Mouse (Mus musculus) liver, embryonic 12.5 days (tissue): ENCODE data around the gene Ckap5. TPM values are rescaled to one million over a fixed set of nuclear protein-coding genes. Genes with fewer than 3 reads are reported as not detected.

Experiments
- ATAC-seq: fragments of 200-750 bp; cut with Nextera tagmentation; 2 replicates; pipeline ENCODE4 v1.8.0; 2017; ENCODE audit warnings: moderate number of reproducible peaks, mild to moderate bottlenecking, moderate library complexity
- H3K27ac ChIP-seq: fragments of 300-500 bp; sonication (generic); 2 replicates; pipeline ENCODE4 v1.5.1; 2016; ENCODE audit warnings: mild to moderate bottlenecking
- H3K27me3 ChIP-seq: fragments of 300-500 bp; sonication (generic); replicated peaks from 2 replicates; pipeline ENCODE4 v1.6.1; 2016; ENCODE audit warnings: mild to moderate bottlenecking, moderate library complexity
- H3K36me3 ChIP-seq: fragments of 300-500 bp; sonication (generic); 2 replicates; pipeline ENCODE4 v1.6.1; 2016; ENCODE audit warnings: mild to moderate bottlenecking, moderate library complexity
- H3K4me1 ChIP-seq: fragments of 300-500 bp; sonication (generic); 2 replicates; pipeline ENCODE4 v1.6.1; 2016
- H3K4me2 ChIP-seq: fragments of 300-500 bp; sonication (generic); 2 replicates; pipeline ENCODE4 v1.6.1; 2016; ENCODE audit warnings: mild to moderate bottlenecking, moderate library complexity
- H3K4me3 ChIP-seq: fragments of 300-500 bp; sonication (generic); 2 replicates; pipeline ENCODE4 v1.5.1; 2016; ENCODE audit warnings: mild to moderate bottlenecking, moderate library complexity
- H3K9ac ChIP-seq: fragments of 300-500 bp; sonication (generic); 2 replicates; pipeline ENCODE4 v1.6.1; 2016; ENCODE audit warnings: mild to moderate bottlenecking, moderate library complexity
- H3K9me3 ChIP-seq: fragments of 300-500 bp; sonication (generic); replicated peaks from 2 replicates; pipeline ENCODE4 v1.6.1; 2016; ENCODE audit warnings: mild to moderate bottlenecking, moderate library complexity
- WGBS: fragments of 180-500 bp; shearing (Covaris S2); methylation state at CpG from one replicate; pipeline ENCODE4 v1.1.7; 2016; ENCODE audit not compliant: insufficient replicate concordance; 5-methylcytosine and 5-hydroxymethylcytosine counted together
- polyA plus RNA-seq: library from polyadenylated mRNA; unstranded; fragments of >200 nt; fragmentation: Nextera tagmentation; extraction: Ambion mirVana; gene quantifications from 2 replicates; pipeline ENCODE4 v1.2.1, GENCODE M21; 2016

Gene Ckap5
- polyA plus RNA-seq, 1 experiment from 2014 or later: 59.1 TPM

- Histone ChIP-seq H3K27ac (no peak overlapping the region), H3K36me3 (peaks cover 97% of the 10 kb centered on the region), H3K4me1 (no peaks in the 10 kb centered on the region), H3K9ac (no peak overlapping the region), H3K4me3 (no peak overlapping the region), H3K9me3 (no peaks in the 10 kb centered on the region), H3K4me2 (no peak overlapping the region), H3K27me3 (no peaks in the 10 kb centered on the region)
- ATAC-seq: no peak
- 84% methylated on average over 8 of the region's 8 CpGs for whole genome bisulfite sequencing
Observed at GRCm38 (mm10) chr2:91659657-91660056, 133.1 kb downstream of the Ckap5 start.

- Histone ChIP-seq H3K27ac (no peak overlapping the region), H3K36me3 (peaks cover 92% of the 10 kb centered on the region), H3K9ac (no peak overlapping the region), H3K4me3 (no peak overlapping the region), H3K4me2 (no peak overlapping the region), H3K4me1 (no peaks in the 10 kb centered on the region), H3K9me3 (no peaks in the 10 kb centered on the region), H3K27me3 (no peaks in the 10 kb centered on the region)
- ATAC-seq: no peak
- WGBS: 80% methylated on average over 6 of the region's 6 CpGs
Observed at GRCm38 (mm10) chr2:91660981-91661380, 134.4 kb downstream of the Ckap5 start.

- no peak overlapping the region for H3K4me3 ChIP-seq
- peaks cover 90% of the 10 kb centered on the region for H3K36me3 ChIP-seq
- no peak for ATAC-seq
Observed at GRCm38 (mm10) chr2:91664780-91665179, 138.2 kb downstream of the Ckap5 start.

GRCm38 (mm10) chr2:91666386-91666910 lies 139.9 kb downstream of the Ckap5 start:
- H3K4me2 ChIP-seq: no peak overlapping the region
- no peak overlapping the region for H3K9ac ChIP-seq
- ATAC-seq: no peak
- 88% methylated on average over 6 of the region's 6 CpGs for WGBS
- no peak overlapping the region for H3K4me3 ChIP-seq
- no peaks in the 10 kb centered on the region for H3K27me3 ChIP-seq
- H3K36me3 ChIP-seq: peaks cover 92% of the 10 kb centered on the region
- no peaks in the 10 kb centered on the region for H3K4me1 ChIP-seq
- no peak overlapping the region for H3K27ac ChIP-seq
- no peaks in the 10 kb centered on the region for H3K9me3 ChIP-seq

More at GRCm38 (mm10) chr2:91664780-91665179, 138.2 kb downstream of the Ckap5 start:
- H3K4me2 ChIP-seq: no peak overlapping the region
- no peaks in the 10 kb centered on the region for H3K9me3 ChIP-seq
- H3K4me1 ChIP-seq: no peaks in the 10 kb centered on the region
- H3K27me3 ChIP-seq: no peaks in the 10 kb centered on the region
- H3K27ac ChIP-seq: no peak overlapping the region
- no peak overlapping the region for H3K9ac ChIP-seq

- Histone ChIP-seq H3K9ac (no peak overlapping the region), H3K4me1 (no peaks in the 10 kb centered on the region), H3K4me2 (no peak overlapping the region), H3K9me3 (no peaks in the 10 kb centered on the region), H3K27ac (no peak overlapping the region), H3K4me3 (no peak overlapping the region), H3K27me3 (no peaks in the 10 kb centered on the region), H3K36me3 (peaks cover 91% of the 10 kb centered on the region)
- ATAC-seq: no peak
- WGBS: 71% methylated on average over 2 of the region's 2 CpGs
Observed at GRCm38 (mm10) chr2:91667747-91668146, 141.2 kb downstream of the Ckap5 start.

- Histone ChIP-seq H3K36me3 (peaks cover 88% of the 10 kb centered on the region), H3K9me3 (no peaks in the 10 kb centered on the region), H3K27me3 (no peaks in the 10 kb centered on the region), H3K9ac (no peak overlapping the region), H3K27ac (no peak overlapping the region), H3K4me2 (no peak overlapping the region), H3K4me3 (no peak overlapping the region), H3K4me1 (no peaks in the 10 kb centered on the region)
- ATAC-seq: no peak
- WGBS: 84% methylated on average over 8 of the region's 8 CpGs
Observed at GRCm38 (mm10) chr2:91669326-91669725, 142.8 kb downstream of the Ckap5 start.

GRCm38 (mm10) chr2:91670038-91670437 lies 143.5 kb downstream of the Ckap5 start:
- H3K4me2 ChIP-seq: no peak overlapping the region
- H3K9ac ChIP-seq: no peak overlapping the region
- no peaks in the 10 kb centered on the region for H3K4me1 ChIP-seq
- H3K36me3 ChIP-seq: peaks cover 88% of the 10 kb centered on the region
- no peaks in the 10 kb centered on the region for H3K27me3 ChIP-seq
- no peak overlapping the region for H3K27ac ChIP-seq
- no peaks in the 10 kb centered on the region for H3K9me3 ChIP-seq
- no peak for ATAC-seq
- no peak overlapping the region for H3K4me3 ChIP-seq
- 74% methylated on average over 6 of the region's 6 CpGs for WGBS

Other genes with a start within 250 kb of the Ckap5 start
- 9.1 and 10.4 TPM in 2 replicates for gene 1110051M20Rik, start 82.1 kb upstream of the Ckap5 start, polyA plus RNA-seq
- 1.0 and 1.2 TPM in 2 replicates for gene Lrp4, start 69.3 kb upstream of the Ckap5 start, polyA plus RNA-seq
- gene F2, start 109.7 kb downstream of the Ckap5 start, polyA plus RNA-seq: 121 and 125 TPM in 2 replicates
- gene Zfp408, start 123.0 kb downstream of the Ckap5 start, polyA plus RNA-seq: 5.0 and 5.9 TPM in 2 replicates
- 59.8 and 66.1 TPM in 2 replicates for gene Arhgap1, start 123.1 kb downstream of the Ckap5 start, polyA plus RNA-seq
- 12.8 and 14.7 TPM in 2 replicates for gene Atg13, start 183.8 kb downstream of the Ckap5 start, polyA plus RNA-seq
- gene Harbi1, start 184.1 kb downstream of the Ckap5 start, polyA plus RNA-seq: 8.4 and 10.6 TPM in 2 replicates
- gene Ambra1, start 203.4 kb downstream of the Ckap5 start, polyA plus RNA-seq: 8.7 and 9.0 TPM in 2 replicates